Mouse (Mus musculus): ENCODE results near the gene Slc18a3. TPM values are rescaled to one million over a fixed set of nuclear protein-coding genes. Genes with fewer than 3 reads are reported as not detected.

Slc18a3 gene
- polyA plus RNA-seq, 1 experiment = not detected

- no peak for TF ChIP-seq CTCF (IDR thresholded peaks at IDR 0.05; ENCODE audit: insufficient read depth, low read depth, low read length)
- no peak for TF ChIP-seq POLR2A (IDR thresholded peaks at IDR 0.05; ENCODE audit: insufficient read depth, low read depth, low read length)
Measured at GRCm38 (mm10) chr14:32429030-32429602, 35.5 kb downstream of the Slc18a3 start.

GRCm38 (mm10) chr14:32423946-32424345 lies 40.7 kb downstream of the Slc18a3 start:
- TF ChIP-seq POLR2A (IDR thresholded peaks at IDR 0.05; ENCODE audit: insufficient read depth, low read depth, low read length) (no peak), CTCF (IDR thresholded peaks at IDR 0.05; ENCODE audit: insufficient read depth, low read depth, low read length) (no peak)
- WGBS = 93% methylated on average over 7 of the region's 7 CpGs
- no peaks in the 10 kb centered on the region for H3K4me1 ChIP-seq (ENCODE audit: control insufficient read depth, insufficient read depth, low read length)

More at GRCm38 (mm10) chr14:32429030-32429602, 35.5 kb downstream of the Slc18a3 start:
- H3K4me1 ChIP-seq (ENCODE audit: control insufficient read depth, insufficient read depth, low read length) = no peaks in the 10 kb centered on the region
- WGBS = 62% methylated on average over 8 of the region's 8 CpGs
- no peak overlapping the region for H3K4me3 ChIP-seq (ENCODE audit: insufficient read depth, low read depth, low read length)
- no peak overlapping the region for H3K27ac ChIP-seq (ENCODE audit: insufficient read depth, low read depth, low read length)

GRCm38 (mm10) chr14:32418747-32419146 lies 45.9 kb downstream of the Slc18a3 start:
- H3K4me3 ChIP-seq (ENCODE audit: insufficient read depth, low read depth, low read length) = no peak overlapping the region
- 91% methylated on average over 11 of the region's 11 CpGs for WGBS
- H3K27ac ChIP-seq (ENCODE audit: insufficient read depth, low read depth, low read length) = no peak overlapping the region
- TF ChIP-seq POLR2A (IDR thresholded peaks at IDR 0.05; ENCODE audit: insufficient read depth, low read depth, low read length) (no peak), CTCF (IDR thresholded peaks at IDR 0.05; ENCODE audit: insufficient read depth, low read depth, low read length) (no peak)
- H3K4me1 ChIP-seq (ENCODE audit: control insufficient read depth, insufficient read depth, low read length) = no peaks in the 10 kb centered on the region

More at GRCm38 (mm10) chr14:32423946-32424345, 40.7 kb downstream of the Slc18a3 start:
- H3K27ac ChIP-seq (ENCODE audit: insufficient read depth, low read depth, low read length) = no peak overlapping the region
- H3K4me3 ChIP-seq (ENCODE audit: insufficient read depth, low read depth, low read length) = no peak overlapping the region

Other genes starting within 250 kb of the Slc18a3 start
- not detected in 2 replicates for gene Ogdhl, start 142.8 kb downstream of the Slc18a3 start, polyA plus RNA-seq (2012; ENCODE audit: insufficient read depth, insufficient read length, low replicate concordance, missing spikeins)
- not detected in 2 replicates for gene 1700024G13Rik, start 76.5 kb downstream of the Slc18a3 start, polyA plus RNA-seq (2012; ENCODE audit: insufficient read depth, insufficient read length, low replicate concordance, missing spikeins)
- not detected in 2 replicates for gene Chat, start 1.1 kb upstream of the Slc18a3 start, polyA plus RNA-seq (2012; ENCODE audit: insufficient read depth, insufficient read length, low replicate concordance, missing spikeins)
- not detected in 2 replicates for gene Ercc6, start 48.7 kb upstream of the Slc18a3 start, polyA plus RNA-seq (2012; ENCODE audit: insufficient read depth, insufficient read length, low replicate concordance, missing spikeins)
- gene Prrxl1, start 134.6 kb upstream of the Slc18a3 start, polyA plus RNA-seq (2012; ENCODE audit: insufficient read depth, insufficient read length, low replicate concordance, missing spikeins) = not detected in 2 replicates
- gene 3425401B19Rik, start 220.4 kb upstream of the Slc18a3 start, polyA plus RNA-seq (2012; ENCODE audit: insufficient read depth, insufficient read length, low replicate concordance, missing spikeins) = not detected in 2 replicates